Mouse (Mus musculus) embryonic facial prominence, embryonic 11.5 days (tissue): Measurements from ENCODE around the gene Gm20532. TPM values are rescaled to one million over a fixed set of nuclear protein-coding genes. Genes with fewer than 3 reads are reported as not detected.
"Not testable (repeated sequence)": the region's sequence is repeated elsewhere in the genome, so short reads cannot be mapped to it uniquely, and the experiment has no call there.

ENCODE experiments used
- ATAC-seq: fragments of 200-750 bp; cut with Nextera tagmentation; replicated peaks from 2 replicates; pipeline ENCODE4 v1.8.0; 2017; ENCODE audit warnings: low read depth; ENCODE audit not compliant: insufficient number of reproducible peaks, low FRiP score, low TSS enrichment
- DNase-seq: peaks from one replicate; pipeline ENCODE4 v3.0.0-alpha.2; 2015; ENCODE audit warnings: low spot score
- H3K27ac ChIP-seq: fragments of 300-500 bp; sonication (generic); replicated peaks from 2 replicates; pipeline ENCODE4 v1.5.1; 2014; ENCODE audit warnings: mild to moderate bottlenecking, low read depth, low read length, control low read depth
- H3K27me3 ChIP-seq: fragments of 300-500 bp; sonication (generic); 2 replicates; pipeline ENCODE4 v1.6.1; 2014; ENCODE audit warnings: mild to moderate bottlenecking, low read length, moderate library complexity, mixed read lengths; ENCODE audit not compliant: control insufficient read depth, insufficient read depth
- H3K36me3 ChIP-seq: fragments of 300-500 bp; sonication (generic); replicated peaks from 2 replicates; pipeline ENCODE4 v1.6.1; 2014; ENCODE audit warnings: low read depth, mild to moderate bottlenecking, low read length, moderate library complexity, mixed read lengths; ENCODE audit not compliant: control insufficient read depth, insufficient read depth
- H3K4me1 ChIP-seq: fragments of 300-500 bp; sonication (generic); 2 replicates; pipeline ENCODE4 v1.6.1; 2014; ENCODE audit warnings: low read length, mixed read lengths; ENCODE audit not compliant: control insufficient read depth, insufficient read depth
- H3K4me2 ChIP-seq: fragments of 300-500 bp; sonication (generic); 2 replicates; pipeline ENCODE4 v1.6.1; 2014; ENCODE audit warnings: low read depth, mild to moderate bottlenecking, control low read depth, low read length, moderate library complexity
- H3K4me3 ChIP-seq: fragments of 300-500 bp; sonication (generic); 2 replicates; pipeline ENCODE4 v1.5.1; 2014; ENCODE audit warnings: low read depth, low read length, control low read depth
- H3K9ac ChIP-seq: fragments of 300-500 bp; sonication (generic); replicated peaks from 2 replicates; pipeline ENCODE4 v1.6.1; 2014; ENCODE audit warnings: mild to moderate bottlenecking, control low read depth, low read length
- H3K9me3 ChIP-seq: fragments of 300-500 bp; sonication (generic); replicated peaks from 2 replicates; pipeline ENCODE4 v1.6.1; 2016; ENCODE audit warnings: mild to moderate bottlenecking, low read length, inconsistent platforms, mixed read lengths; ENCODE audit not compliant: control insufficient read depth
- WGBS: fragments of 180-500 bp; shearing (Covaris S2); extraction: QIAGEN DNeasy Blood & Tissue Kit; methylation state at CpG from one replicate; pipeline ENCODE4 v1.1.7; 2014; 5-methylcytosine and 5-hydroxymethylcytosine counted together
- microRNA counts: library from miRNA; unstranded; fragments of <30 nt; microRNA quantifications from one replicate; lab custom pipeline; 2016
- microRNA-seq: library from miRNA; unstranded; fragments of <30 nt; microRNA quantifications from one replicate; pipeline ENCODE4, GENCODE M21; 2016; ENCODE audit warnings: borderline number of aligned reads
- polyA plus RNA-seq: library from polyadenylated mRNA; unstranded; fragments of >200 nt; fragmentation: Nextera tagmentation; extraction: Ambion mirVana; gene quantifications from 2 replicates; pipeline ENCODE4 v1.2.1, GENCODE M21; 2014

Gm20532 gene
- polyA plus RNA-seq, 1 experiment from 2014 or later = not detected

- H3K4me2 ChIP-seq, H3K9ac ChIP-seq, ATAC-seq, H3K4me1 ChIP-seq, H3K27me3 ChIP-seq, H3K9me3 ChIP-seq, H3K36me3 ChIP-seq, H3K4me3 ChIP-seq, H3K27ac ChIP-seq: not testable (repeated sequence)
- 84% methylated on average over 1 of the region's 1 CpGs for WGBS
- peak; percentile 71 for DNase-seq
Measured at GRCm38 (mm10) chr2:26663551-26663950, 77.1 kb downstream of the Gm20532 start.

- H3K27me3 ChIP-seq = no peaks in the 10 kb centered on the region
- no peaks in the 10 kb centered on the region for H3K9me3 ChIP-seq
- ATAC-seq (no peak), DNase-seq (no peak)
- no peaks in the 10 kb centered on the region for H3K4me1 ChIP-seq
- no peaks in the 10 kb centered on the region for H3K36me3 ChIP-seq
- H3K4me3 ChIP-seq = no peak overlapping the region
- H3K9ac ChIP-seq = no peak overlapping the region
- H3K27ac ChIP-seq = no peak overlapping the region
- no peak overlapping the region for H3K4me2 ChIP-seq
Measured at GRCm38 (mm10) chr2:26668746-26669145, 82.3 kb downstream of the Gm20532 start.

GRCm38 (mm10) chr2:26671182-26671581 lies 84.7 kb downstream of the Gm20532 start, which contains the start of gene Lcn4:
Gene Lcn4, minus strand, starts transcription at chr2:26671282.
- no peak for DNase-seq
- Histone ChIP-seq H3K27ac (no peak within 1 kb of the TSS), H3K4me3 (no peak within 1 kb of the TSS), H3K36me3 (no peaks in the 10 kb centered on the region), H3K4me2 (no peak within 1 kb of the TSS), H3K9ac (no peak within 1 kb of the TSS), H3K9me3 (no peaks in the 10 kb centered on the region), H3K27me3 (no peaks in the 10 kb centered on the region), H3K4me1 (no peaks in the 10 kb centered on the region)
- WGBS = 99% methylated on average over 3 of the region's 3 CpGs
- ATAC-seq = no peak

MicroRNA genes within 50 kb of the gene (microRNA counts, 519-probe panel; counts per million panel counts)
- 5,378 counts per million, percentile 93 among the panel's probes with 10 or more counts for microRNA mmu-miR-126-3p (lab: Ali Mortazavi, UCI)
- 4,448 counts per million, percentile 74 among the panel's probes with 10 or more counts for microRNA mmu-miR-126-5p (lab: Ali Mortazavi, UCI)

Small RNA genes lying within 50 kb of the gene (microRNA-seq; reads per million reads assigned to microRNA genes)
- 1.9 reads per million for gene Mir126a
- not detected for gene Mir126b

Other genes starting within 250 kb of the Gm20532 start
- gene Dnlz, start 234.5 kb upstream of the Gm20532 start, polyA plus RNA-seq = 25.1 and 29.8 TPM in 2 replicates
- gene Card9, start 225.7 kb upstream of the Gm20532 start, polyA plus RNA-seq = 0.40 and 0.41 TPM in 2 replicates
- 17.9 and 18.6 TPM in 2 replicates for gene Snapc4, start 206.0 kb upstream of the Gm20532 start, polyA plus RNA-seq
- gene Entr1, start 197.3 kb upstream of the Gm20532 start, polyA plus RNA-seq = 130 and 132 TPM in 2 replicates
- 100 and 103 TPM in 2 replicates for gene Pmpca, start 197.3 kb upstream of the Gm20532 start, polyA plus RNA-seq
- 19.0 and 22.9 TPM in 2 replicates for gene Inpp5e, start 177.4 kb upstream of the Gm20532 start, polyA plus RNA-seq
- gene Sec16a, start 141.4 kb upstream of the Gm20532 start, polyA plus RNA-seq = 30.4 and 33.3 TPM in 2 replicates
- 17.2 and 17.7 TPM in 2 replicates for gene Notch1, start 70.0 kb upstream of the Gm20532 start, polyA plus RNA-seq
- 54.3 and 74.6 TPM in 2 replicates for gene Egfl7, start 6.6 kb upstream of the Gm20532 start, polyA plus RNA-seq
- gene Agpat2, start 17.8 kb downstream of the Gm20532 start, polyA plus RNA-seq = 8.7 and 13.1 TPM in 2 replicates
- gene Fam69b, start 41.8 kb downstream of the Gm20532 start, polyA plus RNA-seq = 40.4 and 44.4 TPM in 2 replicates
- not detected in 2 replicates for gene Lcn4, start 84.6 kb downstream of the Gm20532 start, polyA plus RNA-seq